Mouse (Mus musculus): ENCODE data around the gene Btf3. TPM values are rescaled to one million over a fixed set of nuclear protein-coding genes. Genes with fewer than 3 reads are reported as not detected.

Gene Btf3
- polyA plus RNA-seq, 1 experiment from 2014 or later = 771 TPM

DNA sequence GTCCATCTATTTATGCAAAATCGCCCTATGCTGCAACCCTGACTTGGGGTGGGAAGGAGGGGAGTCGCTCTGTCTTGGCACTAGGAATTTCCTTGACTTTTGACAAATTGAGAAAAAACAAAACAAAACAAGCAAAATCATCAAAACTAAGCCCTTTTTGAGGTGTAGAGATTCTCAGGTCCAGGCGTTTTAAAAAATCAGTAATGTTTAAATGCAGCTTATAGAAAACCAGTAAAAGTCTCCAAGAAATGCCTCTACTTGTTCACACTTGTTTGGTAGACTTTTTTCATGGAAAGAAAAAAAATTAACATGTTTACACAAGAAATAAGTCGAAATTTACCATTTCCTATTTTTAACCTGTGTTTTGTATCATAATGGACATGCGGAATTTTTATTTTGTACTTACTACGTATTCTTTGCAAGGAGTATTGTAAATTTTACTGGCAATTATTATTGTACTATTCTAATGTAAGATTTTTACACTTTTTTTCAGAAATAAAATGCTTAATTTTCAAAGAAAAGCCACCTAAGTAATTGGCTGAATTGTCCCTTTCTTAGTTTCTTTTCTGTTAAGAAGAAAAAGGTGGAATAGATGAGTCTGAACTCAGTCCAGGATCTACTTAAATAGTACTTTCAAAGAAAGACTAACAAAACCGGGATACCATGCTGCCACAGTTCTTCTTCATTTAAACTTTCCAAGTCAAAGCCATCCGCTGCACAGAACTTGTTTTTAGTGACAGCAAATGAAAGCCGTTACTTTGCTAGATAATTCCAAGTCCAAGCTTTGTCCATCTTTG lies 39.6 kb upstream of the Btf3 start:
- H3K4me3 ChIP-seq = peak overlapping the region; percentile 66
- H3K9ac ChIP-seq = peak overlapping the region; percentile 83
- peaks cover 73% of the 10 kb centered on the region for H3K27me3 ChIP-seq
- H3K27ac ChIP-seq = peak overlapping the region; percentile 91
- ATAC-seq (ENCODE audit: insufficient number of reproducible peaks, insufficient read depth, low FRiP score, low TSS enrichment) = no peak
- no peaks in the 10 kb centered on the region for H3K9me3 ChIP-seq
- no peaks in the 10 kb centered on the region for H3K36me3 ChIP-seq
- 4% methylated on average over 9 of the region's 9 CpGs for WGBS
- H3K4me2 ChIP-seq (replicated peaks) = peak overlapping the region; percentile 83
- H3K4me1 ChIP-seq = peaks cover 11% of the 10 kb centered on the region

GRCm38 (mm10) chr13:98355559-98356111 lies 38.8 kb upstream of the Btf3 start:
- Histone ChIP-seq H3K4me3 (peak overlapping the region; percentile 66), H3K36me3 (no peaks in the 10 kb centered on the region), H3K9ac (peak overlapping the region; percentile 83), H3K27ac (peak overlapping the region; percentile 91), H3K27me3 (peaks cover 73% of the 10 kb centered on the region), H3K4me2 (replicated peaks) (peak overlapping the region; percentile 83), H3K9me3 (no peaks in the 10 kb centered on the region), H3K4me1 (peaks cover 11% of the 10 kb centered on the region)
- WGBS = under 1% methylated on average over 75 of the region's 81 CpGs
- ATAC-seq (ENCODE audit: insufficient number of reproducible peaks, insufficient read depth, low FRiP score, low TSS enrichment) = no peak

DNA sequence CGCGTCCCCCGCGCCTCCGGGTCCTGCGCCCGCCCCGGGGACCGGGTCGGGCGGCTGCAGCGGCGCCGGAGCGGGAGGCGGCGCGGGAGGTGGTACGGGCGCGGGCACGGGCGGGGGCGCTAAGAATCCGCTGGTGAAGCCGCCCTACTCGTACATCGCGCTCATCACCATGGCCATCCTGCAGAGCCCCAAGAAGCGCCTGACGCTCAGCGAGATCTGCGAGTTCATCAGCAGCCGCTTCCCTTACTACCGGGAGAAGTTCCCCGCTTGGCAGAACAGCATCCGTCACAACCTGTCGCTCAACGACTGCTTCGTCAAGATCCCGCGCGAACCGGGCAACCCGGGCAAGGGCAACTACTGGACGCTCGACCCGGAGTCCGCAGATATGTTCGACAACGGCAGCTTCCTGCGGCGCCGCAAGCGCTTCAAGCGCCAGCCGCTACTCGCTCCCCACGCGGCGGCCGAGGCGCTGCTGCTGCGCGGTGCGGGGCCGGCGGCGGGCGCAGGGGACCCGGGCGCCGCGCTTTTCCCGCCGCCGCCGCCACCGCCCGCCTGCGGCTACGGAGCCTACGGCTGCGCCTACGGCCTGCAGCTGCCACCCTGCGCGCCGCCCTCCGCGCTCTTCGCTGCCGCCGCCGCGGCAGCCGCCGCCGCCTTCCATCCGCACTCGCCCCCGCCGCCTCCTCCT lies 38.2 kb upstream of the Btf3 start:
- whole genome bisulfite sequencing = under 1% methylated on average over 51 of the region's 102 CpGs
- Histone ChIP-seq H3K9ac (peak overlapping the region; percentile 83), H3K4me1 (peaks cover 11% of the 10 kb centered on the region), H3K36me3 (no peaks in the 10 kb centered on the region), H3K27me3 (peaks cover 72% of the 10 kb centered on the region), H3K4me3 (peak overlapping the region; percentile 66), H3K27ac (peak overlapping the region; percentile 91), H3K4me2 (replicated peaks) (peak overlapping the region; percentile 83), H3K9me3 (no peaks in the 10 kb centered on the region)
- ATAC-seq (ENCODE audit: insufficient number of reproducible peaks, insufficient read depth, low FRiP score, low TSS enrichment) = no peak

- Histone ChIP-seq H3K27ac (peak within 1 kb of the TSS; percentile 91), H3K27me3 (peaks cover 70% of the 10 kb centered on the region), H3K9me3 (no peaks in the 10 kb centered on the region), H3K4me3 (peak within 1 kb of the TSS; percentile 66), H3K36me3 (no peaks in the 10 kb centered on the region), H3K4me2 (replicated peaks) (peak within 1 kb of the TSS; percentile 83), H3K9ac (peak within 1 kb of the TSS; percentile 83), H3K4me1 (peaks cover 8% of the 10 kb centered on the region)
- WGBS = under 1% methylated on average over 74 of the region's 76 CpGs
- ATAC-seq (ENCODE audit: insufficient number of reproducible peaks, insufficient read depth, low FRiP score, low TSS enrichment) = peak; percentile 87
Measured at GRCm38 (mm10) chr13:98354090-98354801, 37.4 kb upstream of the Btf3 start, which contains the start of gene Foxd1. Gene Foxd1 (plus strand): TSS chr13:98354242.

- Histone ChIP-seq H3K9ac (no peak overlapping the region), H3K36me3 (no peaks in the 10 kb centered on the region), H3K9me3 (no peaks in the 10 kb centered on the region), H3K27me3 (peaks cover 67% of the 10 kb centered on the region), H3K4me1 (peaks cover 8% of the 10 kb centered on the region), H3K4me3 (peak overlapping the region; percentile 66), H3K27ac (no peak overlapping the region), H3K4me2 (replicated peaks) (peak overlapping the region; percentile 83)
- under 1% methylated on average over 13 of the region's 13 CpGs for WGBS
- ATAC-seq (ENCODE audit: insufficient number of reproducible peaks, insufficient read depth, low FRiP score, low TSS enrichment) = 0 out of 2 replicates have a peak, but pooled peaks have one; percentile 7
Measured at GRCm38 (mm10) chr13:98353709-98354089, 36.9 kb upstream of the Btf3 start.

DNA sequence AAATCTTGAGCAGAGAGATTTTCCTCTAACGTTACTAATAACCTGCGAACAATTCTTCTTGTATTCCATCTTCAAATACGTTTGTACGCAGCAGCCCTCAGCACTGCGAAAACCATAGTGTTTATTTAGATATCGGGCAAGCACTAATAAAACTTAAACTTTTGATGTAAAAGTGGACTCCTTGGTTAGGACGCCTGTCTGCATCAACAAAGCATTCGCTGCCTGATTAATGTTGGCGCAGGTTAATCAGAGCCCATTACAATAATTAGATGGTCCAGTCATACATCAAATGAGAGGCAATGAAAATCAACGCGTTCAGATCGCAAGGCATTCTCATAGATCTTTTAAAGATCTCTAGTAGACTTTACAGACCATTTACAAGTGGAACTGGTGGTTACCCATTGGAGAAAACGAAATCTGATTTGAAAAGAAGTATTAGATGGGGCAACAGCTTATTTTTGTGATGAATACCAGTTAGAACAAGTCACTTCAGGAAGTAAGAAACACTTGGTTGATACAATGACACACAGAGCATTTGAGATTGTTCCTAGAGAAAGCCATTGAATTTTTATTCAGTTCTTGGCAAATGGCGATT lies 35.7 kb upstream of the Btf3 start:
- no peak overlapping the region for H3K4me2 ChIP-seq (replicated peaks)
- no peaks in the 10 kb centered on the region for H3K36me3 ChIP-seq
- H3K27me3 ChIP-seq = peaks cover 55% of the 10 kb centered on the region
- no peak overlapping the region for H3K27ac ChIP-seq
- ATAC-seq (ENCODE audit: insufficient number of reproducible peaks, insufficient read depth, low FRiP score, low TSS enrichment) = no peak
- WGBS = 8% methylated on average over 14 of the region's 14 CpGs
- H3K4me1 ChIP-seq = peaks cover 8% of the 10 kb centered on the region
- no peak overlapping the region for H3K4me3 ChIP-seq
- no peaks in the 10 kb centered on the region for H3K9me3 ChIP-seq
- H3K9ac ChIP-seq = no peak overlapping the region

DNA sequence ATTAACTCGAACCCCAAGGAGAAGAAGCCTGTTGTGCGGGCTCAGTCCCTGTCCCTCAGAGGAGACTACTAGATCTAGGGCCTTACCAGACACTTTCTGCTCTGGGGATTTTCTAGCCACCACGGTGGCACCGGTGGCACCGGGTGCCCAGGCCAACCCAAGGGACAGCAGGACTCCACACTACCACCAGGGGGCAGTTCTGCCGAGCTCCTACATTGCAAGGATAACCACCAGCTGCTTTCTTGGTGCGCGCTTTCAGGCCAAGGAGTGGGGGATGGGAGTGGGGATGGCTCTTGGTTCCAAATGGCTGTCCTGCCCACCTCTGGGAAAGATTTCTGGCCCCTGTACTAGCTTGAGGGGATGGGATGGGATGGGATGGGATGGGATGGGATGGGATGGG lies 34.7 kb upstream of the Btf3 start:
- 6% methylated on average over 8 of the region's 8 CpGs for WGBS
- Histone ChIP-seq H3K27me3 (peaks cover 54% of the 10 kb centered on the region), H3K4me1 (peaks cover 8% of the 10 kb centered on the region)

DNA sequence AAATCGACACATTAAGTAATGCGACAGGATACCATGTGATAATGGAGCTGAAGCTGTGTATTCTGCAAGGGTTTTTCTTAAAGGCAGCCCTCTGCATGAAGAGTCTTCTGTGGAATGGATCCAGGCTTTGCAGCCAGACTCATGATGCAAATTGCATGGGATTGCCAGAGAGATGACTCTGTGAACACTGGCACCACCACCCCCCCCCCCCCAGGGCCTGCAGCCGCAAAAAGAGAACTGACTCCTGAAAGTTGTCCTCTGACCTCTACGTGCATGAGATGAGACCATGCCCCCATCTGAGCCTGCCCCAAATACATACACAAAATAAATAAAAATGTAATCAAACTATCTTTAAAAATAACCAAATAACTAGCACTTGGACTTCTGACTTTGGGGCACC lies 32.7 kb upstream of the Btf3 start:
- no peaks in the 10 kb centered on the region for H3K36me3 ChIP-seq
- 67% methylated on average over 4 of the region's 4 CpGs for WGBS
- ATAC-seq (ENCODE audit: insufficient number of reproducible peaks, insufficient read depth, low FRiP score, low TSS enrichment) = no peak
- H3K4me1 ChIP-seq = peaks cover 6% of the 10 kb centered on the region; the same call in 1 of the 2 replicates
- H3K27me3 ChIP-seq = peaks cover 42% of the 10 kb centered on the region
- no peak overlapping the region for H3K4me3 ChIP-seq
- H3K4me2 ChIP-seq (replicated peaks) = no peak overlapping the region
- no peak overlapping the region for H3K9ac ChIP-seq
- H3K27ac ChIP-seq = no peak overlapping the region
- H3K9me3 ChIP-seq = no peaks in the 10 kb centered on the region

More for the DNA sequence above, 34.7 kb upstream of the Btf3 start:
- no peak overlapping the region for H3K4me2 ChIP-seq (replicated peaks)
- H3K9me3 ChIP-seq = no peaks in the 10 kb centered on the region
- H3K4me3 ChIP-seq = no peak overlapping the region
- H3K27ac ChIP-seq = no peak overlapping the region
- no peaks in the 10 kb centered on the region for H3K36me3 ChIP-seq
- H3K9ac ChIP-seq = no peak overlapping the region
- ATAC-seq (ENCODE audit: insufficient number of reproducible peaks, insufficient read depth, low FRiP score, low TSS enrichment) = no peak

DNA sequence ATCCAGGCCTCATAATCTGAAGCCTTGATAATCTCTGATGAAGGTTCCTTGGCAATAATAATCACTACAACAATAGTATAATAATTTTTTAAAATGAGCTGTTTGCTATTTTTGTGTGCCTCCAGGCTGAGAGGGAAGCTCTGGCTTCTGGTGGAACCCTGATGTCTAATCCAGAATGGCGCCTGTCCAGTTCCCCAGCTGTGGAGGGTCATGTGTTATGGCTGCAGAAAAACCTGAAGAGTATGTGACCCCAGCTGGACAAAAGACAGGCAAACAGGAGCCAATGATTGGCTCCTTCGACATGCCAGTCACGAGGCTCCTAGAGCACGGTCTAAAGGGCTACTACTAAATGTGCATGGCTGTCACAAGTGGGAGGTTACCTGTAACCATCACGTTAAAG lies 23.7 kb upstream of the Btf3 start:
- H3K9me3 ChIP-seq = no peaks in the 10 kb centered on the region
- 0 out of 2 replicates have a peak, but pooled peaks cover 3% of the 10 kb centered on the region for H3K27me3 ChIP-seq
- WGBS = 73% methylated on average over 5 of the region's 5 CpGs
- H3K27ac ChIP-seq = no peak overlapping the region
- H3K9ac ChIP-seq = no peak overlapping the region
- no peaks in the 10 kb centered on the region for H3K4me1 ChIP-seq
- H3K36me3 ChIP-seq = no peaks in the 10 kb centered on the region
- H3K4me2 ChIP-seq (replicated peaks) = no peak overlapping the region
- no peak overlapping the region for H3K4me3 ChIP-seq
- ATAC-seq (ENCODE audit: insufficient number of reproducible peaks, insufficient read depth, low FRiP score, low TSS enrichment) = no peak

DNA sequence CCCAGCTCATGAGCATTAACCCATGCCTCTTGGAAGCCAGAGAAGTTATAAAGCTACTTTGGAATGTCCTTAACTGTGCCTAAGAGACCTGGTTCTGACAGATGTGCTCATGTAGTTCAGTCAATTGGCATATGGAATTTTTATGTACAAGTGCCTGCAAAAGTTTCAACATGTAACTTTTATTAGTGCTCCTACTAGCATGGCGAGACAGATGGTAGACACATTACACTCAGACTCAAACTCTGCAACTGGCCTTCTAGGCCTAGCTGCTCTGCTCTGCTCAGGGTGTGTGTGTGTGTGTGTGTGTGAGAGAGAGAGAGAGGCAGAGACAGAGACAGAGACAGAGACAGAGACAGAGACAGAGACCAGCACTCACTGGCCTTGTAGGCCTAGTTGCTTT lies 19.4 kb upstream of the Btf3 start:
- Histone ChIP-seq H3K9ac (no peak overlapping the region), H3K9me3 (no peaks in the 10 kb centered on the region), H3K4me3 (no peak overlapping the region), H3K27me3 (0 out of 2 replicates have a peak, but pooled peaks cover 3% of the 10 kb centered on the region), H3K4me2 (replicated peaks) (no peak overlapping the region), H3K36me3 (no peaks in the 10 kb centered on the region), H3K27ac (no peak overlapping the region), H3K4me1 (no peaks in the 10 kb centered on the region)
- ATAC-seq (ENCODE audit: insufficient number of reproducible peaks, insufficient read depth, low FRiP score, low TSS enrichment) = no peak
- WGBS = 86% methylated on average over 1 of the region's 1 CpGs

DNA sequence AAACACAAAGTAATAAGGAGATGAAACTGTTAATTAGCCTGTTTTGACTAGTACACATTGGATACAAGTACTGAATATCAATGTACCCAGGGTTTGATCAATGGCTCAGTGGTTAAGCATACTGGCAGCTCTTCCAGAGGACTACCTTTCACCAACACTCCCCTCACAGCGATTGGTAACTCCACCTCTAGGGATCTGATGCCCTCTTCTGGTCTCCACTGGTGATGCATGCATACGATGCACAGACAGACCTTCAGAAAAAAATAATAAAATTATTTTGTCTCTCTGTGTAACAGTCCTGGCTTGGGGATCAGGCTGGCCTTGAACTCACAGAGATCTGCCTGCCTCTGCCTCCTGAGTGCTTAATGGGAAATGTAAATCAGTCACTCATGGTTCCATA lies 15.3 kb upstream of the Btf3 start:
- Histone ChIP-seq H3K4me1 (no peaks in the 10 kb centered on the region), H3K27me3 (no peaks in the 10 kb centered on the region), H3K36me3 (no peaks in the 10 kb centered on the region), H3K27ac (no peak overlapping the region), H3K4me2 (replicated peaks) (no peak overlapping the region), H3K9ac (no peak overlapping the region), H3K4me3 (no peak overlapping the region), H3K9me3 (no peaks in the 10 kb centered on the region)
- 52% methylated on average over 2 of the region's 2 CpGs for WGBS
- ATAC-seq (ENCODE audit: insufficient number of reproducible peaks, insufficient read depth, low FRiP score, low TSS enrichment) = no peak
